Mouse (Mus musculus) cerebellum, adult 8-10 months (tissue): ENCODE data around the gene Tarbp1.
"Not testable (repeated sequence)": the region's sequence is repeated elsewhere in the genome, so short reads cannot be mapped to it uniquely, and the experiment has no call there.

ENCODE experiments used
- DNase-seq: peaks from one replicate; pipeline ENCODE4 v3.0.0; 2022

Gene Tarbp1

GRCm38 (mm10) chr8:126482938-126483337, 8.1 kb upstream of the Tarbp1 start:
- DNase-seq: peak; percentile 77

- no peak for DNase-seq
These were observed 7.5 kb upstream of the Tarbp1 start for GRCm38 (mm10) chr8:126482348-126482720.

- DNase-seq: peak; percentile 59
These were observed 6.9 kb upstream of the Tarbp1 start for GRCm38 (mm10) chr8:126481494-126482347.

- DNase-seq: no peak
These were observed 5.5 kb upstream of the Tarbp1 start for GRCm38 (mm10) chr8:126480366-126480765.

- DNase-seq: no peak
These were observed 3.8 kb upstream of the Tarbp1 start for GRCm38 (mm10) chr8:126478714-126479113.

- DNase-seq: not testable (repeated sequence)
These were observed 1.4 kb upstream of the Tarbp1 start for GRCm38 (mm10) chr8:126476151-126476855.

- peak; percentile 19 for DNase-seq
These were observed 873 bp upstream of the Tarbp1 start for GRCm38 (mm10) chr8:126475738-126476137.

- DNase-seq: no peak
These were observed 1.0 kb downstream of the Tarbp1 start for GRCm38 (mm10) chr8:126473802-126474298.

- no peak for DNase-seq
These were observed 10.8 kb downstream of the Tarbp1 start for GRCm38 (mm10) chr8:126464071-126464470.

GRCm38 (mm10) chr8:126461735-126462134, 13.1 kb downstream of the Tarbp1 start:
- DNase-seq: no peak

- DNase-seq: peak; percentile 37
These were observed 14.6 kb downstream of the Tarbp1 start for GRCm38 (mm10) chr8:126460274-126460673.

GRCm38 (mm10) chr8:126455383-126455782, 19.5 kb downstream of the Tarbp1 start:
- DNase-seq: no peak

GRCm38 (mm10) chr8:126451158-126451557, 23.7 kb downstream of the Tarbp1 start:
- DNase-seq: no peak

GRCm38 (mm10) chr8:126438937-126439336, 35.9 kb downstream of the Tarbp1 start:
- DNase-seq: no peak

- no peak for DNase-seq
These were observed 41.0 kb downstream of the Tarbp1 start for GRCm38 (mm10) chr8:126433827-126434226.

- DNase-seq: no peak
These were observed 45.2 kb downstream of the Tarbp1 start for GRCm38 (mm10) chr8:126429635-126430034.

GRCm38 (mm10) chr8:126424946-126425345, 49.9 kb downstream of the Tarbp1 start:
- DNase-seq: no peak

- no peak for DNase-seq
These were observed 50.7 kb downstream of the Tarbp1 start for GRCm38 (mm10) chr8:126424163-126424562.

- no peak for DNase-seq
These were observed 52.0 kb downstream of the Tarbp1 start for GRCm38 (mm10) chr8:126422920-126423300.

GRCm38 (mm10) chr8:126422174-126422919, 52.5 kb downstream of the Tarbp1 start, which contains the start of gene Coa6:
TSS of gene Coa6 (plus strand) at chr8:126422515.
- DNase-seq: peak; percentile 99

- no peak for DNase-seq
These were observed 54.0 kb downstream of the Tarbp1 start for GRCm38 (mm10) chr8:126420834-126421233.

GRCm38 (mm10) chr8:126405030-126405429, 69.8 kb downstream of the Tarbp1 start:
- DNase-seq: no peak

GRCm38 (mm10) chr8:126404550-126404949, 70.3 kb downstream of the Tarbp1 start:
- DNase-seq: not testable (repeated sequence)
